Mouse (Mus musculus): ENCODE measurements at regions not wholly inside any gene's neighbourhood (a gene's known extent, or its start where the extent isn't known, plus 50 kb on each side); places are given as distances from the start of the nearest gene placed in this dataset.

- TF ChIP-seq CTCF (IDR thresholded peaks at IDR 0.05; ENCODE audit: control insufficient read depth, insufficient read depth, insufficient replicate concordance, low read depth, low read length) (no peak), POLR2A (IDR thresholded peaks at IDR 0.05; ENCODE audit: control insufficient read depth, low read depth, low read length) (no peak)
Observed at GRCm38 (mm10) chr6:50981702-50982309, 327.6 kb upstream of the Npvf start.
